Mouse (Mus musculus) limb, embryonic 12.5 days (tissue): Measurements from ENCODE around the gene Zcwpw1. TPM values are rescaled to one million over a fixed set of nuclear protein-coding genes. Genes with fewer than 3 reads are reported as not detected.
"Not testable (repeated sequence)": the region's sequence is repeated elsewhere in the genome, so short reads cannot be mapped to it uniquely, and the experiment has no call there.

Experiments
- ATAC-seq: fragments of 200-750 bp; cut with Nextera tagmentation; 2 replicates; pipeline ENCODE4 v1.8.0; 2017; ENCODE audit warnings: low read depth, moderate TSS enrichment; ENCODE audit not compliant: insufficient number of reproducible peaks, insufficient read depth, low FRiP score, low TSS enrichment
- H3K27ac ChIP-seq: fragments of 300-500 bp; sonication (generic); 2 replicates; pipeline ENCODE4 v1.5.1; 2016; ENCODE audit warnings: mild to moderate bottlenecking, moderate library complexity
- H3K27me3 ChIP-seq: fragments of 300-500 bp; sonication (generic); 2 replicates; pipeline ENCODE4 v1.6.1; 2016; ENCODE audit warnings: mild to moderate bottlenecking, moderate library complexity
- H3K36me3 ChIP-seq: fragments of 300-500 bp; sonication (generic); 2 replicates; pipeline ENCODE4 v1.6.1; 2016; ENCODE audit warnings: mild to moderate bottlenecking, moderate library complexity
- H3K4me1 ChIP-seq: fragments of 300-500 bp; sonication (generic); replicated peaks from 2 replicates; pipeline ENCODE4 v1.6.1; 2016
- H3K4me2 ChIP-seq: fragments of 300-500 bp; sonication (generic); 2 replicates; pipeline ENCODE4 v1.6.1; 2016; ENCODE audit warnings: mild to moderate bottlenecking, moderate library complexity
- H3K4me3 ChIP-seq: fragments of 300-500 bp; sonication (generic); replicated peaks from 2 replicates; pipeline ENCODE4 v1.5.1; 2016; ENCODE audit warnings: mild to moderate bottlenecking
- H3K9ac ChIP-seq: fragments of 300-500 bp; sonication (generic); replicated peaks from 2 replicates; pipeline ENCODE4 v1.6.1; 2016; ENCODE audit warnings: mild to moderate bottlenecking, moderate library complexity
- H3K9me3 ChIP-seq: fragments of 300-500 bp; sonication (generic); 2 replicates; pipeline ENCODE4 v1.6.1; 2016; ENCODE audit warnings: mild to moderate bottlenecking, moderate library complexity
- WGBS: fragments of 180-500 bp; shearing (Covaris S2); methylation state at CpG from one replicate; pipeline ENCODE4 v1.1.7; 2016; 5-methylcytosine and 5-hydroxymethylcytosine counted together
- polyA plus RNA-seq: library from polyadenylated mRNA; unstranded; fragments of >200 nt; fragmentation: Nextera tagmentation; extraction: Ambion mirVana; gene quantifications from 2 replicates; pipeline ENCODE4 v1.2.1, GENCODE M21; 2016

The Zcwpw1 gene
- polyA plus RNA-seq, 1 experiment from 2014 or later: 29.9 TPM

DNA sequence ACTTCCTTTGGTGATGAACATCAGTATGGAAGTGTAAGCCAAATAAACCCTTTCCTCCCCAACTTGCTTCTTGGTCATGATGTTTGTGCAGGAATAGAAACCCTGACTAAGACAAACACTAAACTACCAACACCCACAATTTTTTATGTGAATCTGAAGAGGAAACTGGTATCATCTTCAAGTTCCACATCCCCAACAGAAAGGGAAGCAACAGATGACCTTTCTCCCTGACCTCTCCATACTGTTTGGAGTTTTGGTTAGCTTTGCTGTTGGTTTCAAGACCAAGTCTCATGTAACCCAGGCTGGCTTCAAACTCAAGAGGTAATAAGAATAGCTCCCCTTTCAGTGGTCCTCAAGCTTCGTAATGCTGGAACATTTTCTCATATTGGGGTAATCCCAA is 62.7 kb downstream of the Zcwpw1 start:
- not testable (repeated sequence) for H3K4me2 ChIP-seq, ATAC-seq, H3K4me3 ChIP-seq, H3K27me3 ChIP-seq, H3K9ac ChIP-seq, H3K27ac ChIP-seq, H3K36me3 ChIP-seq, H3K4me1 ChIP-seq, H3K9me3 ChIP-seq
- 87% methylated on average over 1 of the region's 1 CpGs for WGBS

DNA sequence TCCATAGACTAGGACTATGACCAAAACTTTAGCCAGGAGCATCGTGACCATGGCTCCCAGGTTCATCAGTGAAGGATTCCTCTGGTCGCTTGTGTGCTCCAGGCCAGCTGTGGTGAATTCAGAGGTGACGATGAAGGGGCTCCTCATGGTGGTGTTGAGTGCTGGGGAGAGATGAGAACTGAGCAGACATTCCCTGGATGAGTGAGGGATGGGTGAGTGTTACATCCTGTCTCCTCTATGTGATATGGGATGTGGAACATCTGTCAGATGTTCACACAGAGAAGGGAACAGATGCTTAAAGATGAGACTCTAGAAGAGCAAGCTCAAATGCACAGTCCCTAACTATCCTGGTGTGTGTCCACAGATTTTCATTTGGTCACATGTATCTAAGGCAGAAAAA is 67.3 kb downstream of the Zcwpw1 start:
- not testable (repeated sequence) for H3K9me3 ChIP-seq, H3K9ac ChIP-seq, H3K27ac ChIP-seq, H3K4me1 ChIP-seq, H3K4me3 ChIP-seq, H3K4me2 ChIP-seq, H3K36me3 ChIP-seq, ATAC-seq, H3K27me3 ChIP-seq
- 74% methylated on average over 3 of the region's 3 CpGs for WGBS

DNA sequence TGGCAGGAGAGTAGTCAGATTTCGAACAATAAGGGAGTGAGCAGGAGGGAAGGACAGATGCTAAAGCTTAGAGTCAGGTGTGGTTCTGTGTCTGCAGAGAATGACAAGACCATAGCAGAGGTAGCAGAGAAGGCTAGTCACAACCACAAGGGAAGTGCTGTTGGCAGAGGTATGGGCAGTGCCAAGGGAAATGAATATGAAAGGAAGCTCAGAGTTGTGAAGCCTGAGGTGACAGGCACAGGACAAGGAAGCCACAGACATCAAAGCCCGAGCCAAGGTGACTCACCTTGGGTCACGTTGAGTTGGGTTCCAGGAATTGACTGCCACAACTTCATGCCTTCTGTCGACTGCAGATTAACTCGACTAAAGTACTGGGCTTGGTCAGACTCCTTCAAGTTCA is 69.3 kb downstream of the Zcwpw1 start:
- H3K27ac ChIP-seq, ATAC-seq, H3K4me3 ChIP-seq, H3K4me1 ChIP-seq, H3K9ac ChIP-seq, H3K4me2 ChIP-seq, H3K9me3 ChIP-seq, H3K36me3 ChIP-seq, H3K27me3 ChIP-seq: not testable (repeated sequence)
- 74% methylated on average over 5 of the region's 5 CpGs for WGBS

DNA sequence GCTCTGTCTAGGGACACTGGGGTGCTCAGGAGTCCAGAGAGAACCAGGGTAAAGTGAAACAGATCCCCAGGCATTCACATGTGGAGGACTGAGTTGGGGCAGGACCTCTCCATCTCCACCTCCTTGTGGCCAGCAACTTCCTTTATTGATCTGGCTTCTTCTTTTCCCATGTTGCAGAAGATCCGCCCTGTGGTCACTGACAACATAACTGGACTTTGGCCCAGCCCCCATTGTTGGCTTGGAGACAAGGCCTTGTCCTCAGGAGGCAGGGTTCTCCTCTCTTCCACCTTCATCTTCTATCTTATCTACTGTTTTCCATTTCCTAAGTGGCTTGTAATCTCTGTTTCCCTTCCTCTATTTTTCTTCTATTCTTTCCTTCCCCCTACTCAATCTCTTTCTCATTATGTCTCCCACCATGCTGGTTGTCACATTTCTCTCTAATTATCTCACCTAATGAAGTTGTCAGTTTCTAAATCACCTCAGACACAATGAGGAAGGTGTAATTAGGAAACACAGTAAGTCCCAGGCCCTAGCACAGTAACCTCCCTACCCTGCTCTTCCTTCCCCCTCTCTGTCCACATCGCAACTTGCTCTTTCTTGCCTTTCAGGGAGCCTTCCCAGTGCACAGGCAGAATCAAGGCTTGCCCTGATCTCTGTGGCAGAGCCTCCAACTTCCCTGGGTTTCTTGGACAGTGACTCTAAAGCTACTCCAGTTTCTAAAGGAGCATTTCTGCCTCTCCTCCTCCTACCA is 70.5 kb downstream of the Zcwpw1 start, which contains the start of gene Pilrb1:
Gene Pilrb1, minus strand, starts transcription at position 147 of the 751 bp plus-strand sequence.
- H3K36me3 ChIP-seq, H3K9ac ChIP-seq, H3K27me3 ChIP-seq, H3K4me2 ChIP-seq, H3K4me3 ChIP-seq, H3K9me3 ChIP-seq, H3K27ac ChIP-seq, ATAC-seq, H3K4me1 ChIP-seq: not testable (repeated sequence)
- 68% methylated on average over 2 of the region's 2 CpGs for WGBS

DNA sequence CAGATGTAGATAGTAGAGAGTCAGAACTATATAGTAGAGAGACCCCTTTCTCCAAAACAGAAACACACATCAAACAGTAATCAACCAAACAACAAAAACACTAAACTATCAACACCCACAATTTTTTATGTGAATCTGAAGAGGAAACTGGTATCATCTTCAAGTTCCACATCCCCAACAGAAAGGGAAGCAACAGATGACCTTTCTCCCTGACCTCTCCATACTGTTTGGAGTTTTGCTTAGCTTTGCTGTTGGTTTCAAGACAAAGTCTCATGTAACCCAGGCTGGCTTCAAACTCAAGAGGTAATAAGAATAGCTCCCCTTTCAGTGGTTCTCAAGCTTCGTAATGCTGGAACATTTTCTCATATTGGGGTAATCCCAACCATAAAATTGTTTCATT is 76.4 kb downstream of the Zcwpw1 start:
- H3K27me3 ChIP-seq, H3K4me3 ChIP-seq, H3K4me2 ChIP-seq, H3K27ac ChIP-seq, H3K4me1 ChIP-seq, H3K9ac ChIP-seq, H3K9me3 ChIP-seq, H3K36me3 ChIP-seq, ATAC-seq: not testable (repeated sequence)
- 84% methylated on average over 1 of the region's 1 CpGs for WGBS

DNA sequence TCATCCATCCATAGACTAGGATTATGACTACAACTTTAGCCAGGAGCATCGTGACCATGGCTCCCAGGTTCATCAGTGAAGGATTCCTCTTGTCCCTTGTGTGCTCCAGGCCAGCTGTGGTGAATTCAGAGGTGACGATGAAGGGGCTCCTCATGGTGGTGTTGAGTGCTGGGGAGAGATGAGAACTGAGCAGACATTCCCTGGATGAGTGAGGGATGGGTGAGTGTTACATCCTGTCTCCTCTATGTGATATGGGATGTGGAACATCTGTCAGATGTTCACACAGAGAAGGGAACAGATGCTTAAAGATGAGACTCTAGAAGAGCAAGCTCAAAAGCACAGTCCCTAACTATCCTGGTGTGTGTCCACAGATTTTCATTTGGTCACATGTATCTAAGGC is 81.0 kb downstream of the Zcwpw1 start:
- not testable (repeated sequence) for H3K9ac ChIP-seq, H3K36me3 ChIP-seq, H3K27me3 ChIP-seq, H3K9me3 ChIP-seq, H3K4me1 ChIP-seq, H3K27ac ChIP-seq, H3K4me3 ChIP-seq, ATAC-seq, H3K4me2 ChIP-seq
- WGBS: 77% methylated on average over 2 of the region's 2 CpGs

DNA sequence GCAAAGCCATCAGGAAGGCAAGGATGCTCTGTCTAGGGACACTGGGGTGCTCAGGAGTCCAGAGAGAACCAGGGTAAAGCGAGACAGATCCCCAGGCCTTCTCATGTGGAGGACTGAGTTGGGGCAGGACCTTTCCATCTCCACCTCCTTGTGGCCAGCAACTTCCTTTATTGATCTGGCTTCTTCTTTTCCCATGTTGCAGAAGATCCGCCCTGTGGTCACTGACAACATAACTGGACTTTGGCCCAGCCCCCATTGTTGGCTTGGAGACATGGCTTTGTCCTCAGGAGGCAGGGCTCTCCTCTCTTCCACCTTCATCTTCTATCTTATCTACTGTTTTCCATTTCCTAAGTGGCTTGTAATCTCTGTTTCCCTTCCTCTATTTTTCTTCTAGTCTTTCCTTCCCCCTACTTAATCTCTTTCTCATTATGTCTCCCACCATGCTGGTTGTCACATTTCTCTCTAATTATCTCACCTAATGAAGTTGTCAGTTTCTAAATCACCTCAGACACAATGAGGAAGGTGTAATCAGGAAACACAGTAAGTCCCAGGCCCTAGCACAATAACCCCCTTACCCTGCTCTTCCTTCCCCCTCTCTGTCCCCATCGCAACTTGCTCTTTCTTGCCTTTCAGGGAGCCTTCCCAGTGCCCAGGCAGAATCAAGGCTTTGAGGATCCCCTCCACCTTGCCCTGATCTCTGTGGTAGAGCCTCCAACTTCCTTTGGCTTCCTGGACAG is 84.2 kb downstream of the Zcwpw1 start, which contains the start of gene Pilrb2:
Gene Pilrb2, minus strand, starts transcription at position 172 of the 737 bp plus-strand sequence.
- not testable (repeated sequence) for H3K27ac ChIP-seq, H3K9ac ChIP-seq, ATAC-seq, H3K4me3 ChIP-seq, H3K36me3 ChIP-seq, H3K9me3 ChIP-seq, H3K27me3 ChIP-seq, H3K4me1 ChIP-seq, H3K4me2 ChIP-seq
- 66% methylated on average over 3 of the region's 3 CpGs for WGBS

Other genes starting within 250 kb of the Zcwpw1 start
- gene Actl6b, start 234.3 kb upstream of the Zcwpw1 start, polyA plus RNA-seq: 0.68 TPM in 1 of 2 replicates, not detected in the other
- gene Tfr2, start 218.0 kb upstream of the Zcwpw1 start, polyA plus RNA-seq: 0.60 and 0.68 TPM in 2 replicates
- 21.1 and 28.5 TPM in 2 replicates for gene Mospd3, start 186.7 kb upstream of the Zcwpw1 start, polyA plus RNA-seq
- gene Pcolce, start 174.0 kb upstream of the Zcwpw1 start, polyA plus RNA-seq: 128 and 135 TPM in 2 replicates
- 0.20 and 0.31 TPM in 2 replicates for gene Fbxo24, start 158.8 kb upstream of the Zcwpw1 start, polyA plus RNA-seq
- 36.0 and 37.6 TPM in 2 replicates for gene Lrch4, start 158.7 kb upstream of the Zcwpw1 start, polyA plus RNA-seq
- gene Gm20605, start 158.6 kb upstream of the Zcwpw1 start, polyA plus RNA-seq: 8.4 and 9.7 TPM in 2 replicates
- gene Sap25, start 146.5 kb upstream of the Zcwpw1 start, polyA plus RNA-seq: 8.0 and 9.7 TPM in 2 replicates
- 0.20 and 0.64 TPM in 2 replicates for gene Irs3, start 142.1 kb upstream of the Zcwpw1 start, polyA plus RNA-seq
- 22.8 and 23.1 TPM in 2 replicates for gene Agfg2, start 103.1 kb upstream of the Zcwpw1 start, polyA plus RNA-seq
- gene Nyap1, start 46.2 kb upstream of the Zcwpw1 start, polyA plus RNA-seq: 3.8 and 4.5 TPM in 2 replicates
- gene Tsc22d4, start 42.1 kb upstream of the Zcwpw1 start, polyA plus RNA-seq: 127 and 128 TPM in 2 replicates
- gene Ppp1r35, start 8.9 kb upstream of the Zcwpw1 start, polyA plus RNA-seq: 47.6 and 52.1 TPM in 2 replicates
- gene Mepce, start 143 bp upstream of the Zcwpw1 start, polyA plus RNA-seq: 12.5 and 14.2 TPM in 2 replicates
- 0.14 and 0.22 TPM in 2 replicates for gene Pilra, start 48.5 kb downstream of the Zcwpw1 start, polyA plus RNA-seq
- not detected in 2 replicates for gene Pilrb1, start 70.3 kb downstream of the Zcwpw1 start, polyA plus RNA-seq
- gene Pilrb2, start 84.0 kb downstream of the Zcwpw1 start, polyA plus RNA-seq: not detected in 2 replicates
- gene Cyp3a13, start 133.8 kb downstream of the Zcwpw1 start, polyA plus RNA-seq: not detected in 2 replicates
- gene Gjc3, start 175.3 kb downstream of the Zcwpw1 start, polyA plus RNA-seq: 0.08 and 0.19 TPM in 2 replicates
- gene Azgp1, start 193.7 kb downstream of the Zcwpw1 start, polyA plus RNA-seq: not detected in 2 replicates
- not detected in 2 replicates for gene Smok3a, start 233.5 kb downstream of the Zcwpw1 start, polyA plus RNA-seq
- not detected in 2 replicates for gene Smok3b, start 233.6 kb downstream of the Zcwpw1 start, polyA plus RNA-seq